Mouse (Mus musculus): ENCODE data around the gene Kank4.
"Not testable (repeated sequence)": the region's sequence is repeated elsewhere in the genome, so short reads cannot be mapped to it uniquely, and the experiment has no call there.

Gene Kank4

DNA sequence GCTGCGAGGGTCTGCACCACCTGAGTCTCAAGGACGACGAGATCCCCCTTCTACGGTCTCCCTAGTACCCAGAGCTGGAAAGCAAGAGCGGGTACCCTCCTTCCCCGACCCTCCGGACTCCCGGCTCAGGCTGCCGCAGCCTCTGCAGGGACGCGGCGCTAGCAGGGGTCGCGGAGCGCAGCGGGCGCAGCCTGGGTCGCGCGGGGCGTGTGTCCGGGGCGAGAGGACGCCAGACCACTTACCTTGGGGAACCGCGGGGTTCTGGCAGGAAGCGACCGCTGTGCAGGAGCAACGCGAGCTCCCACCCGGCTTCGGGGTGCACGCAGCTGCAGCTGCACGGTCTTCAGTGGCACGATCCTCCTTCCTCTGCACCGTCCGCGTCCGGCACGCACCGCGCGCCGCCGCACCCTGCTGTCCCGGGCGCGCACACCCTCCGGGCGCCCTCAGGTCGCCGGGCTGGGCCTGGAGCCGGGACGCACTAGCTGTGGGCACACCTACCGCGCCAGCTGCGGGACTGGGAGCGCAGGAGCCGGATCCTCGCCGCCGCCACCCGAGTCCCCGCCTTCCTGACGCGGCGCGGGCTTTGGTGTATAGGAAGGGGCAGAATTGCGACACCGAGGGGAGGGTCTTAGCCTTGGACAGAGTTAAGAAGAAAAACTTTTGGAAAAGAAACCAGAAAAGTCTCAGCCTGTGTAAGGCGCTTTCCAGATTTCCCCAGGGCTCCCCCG lies at the start of gene Kank4:
TSS of gene Kank4 (minus strand) at position 354 of the 728 bp plus-strand sequence.
- DNase-seq: peak; percentile 71 to 83

DNA sequence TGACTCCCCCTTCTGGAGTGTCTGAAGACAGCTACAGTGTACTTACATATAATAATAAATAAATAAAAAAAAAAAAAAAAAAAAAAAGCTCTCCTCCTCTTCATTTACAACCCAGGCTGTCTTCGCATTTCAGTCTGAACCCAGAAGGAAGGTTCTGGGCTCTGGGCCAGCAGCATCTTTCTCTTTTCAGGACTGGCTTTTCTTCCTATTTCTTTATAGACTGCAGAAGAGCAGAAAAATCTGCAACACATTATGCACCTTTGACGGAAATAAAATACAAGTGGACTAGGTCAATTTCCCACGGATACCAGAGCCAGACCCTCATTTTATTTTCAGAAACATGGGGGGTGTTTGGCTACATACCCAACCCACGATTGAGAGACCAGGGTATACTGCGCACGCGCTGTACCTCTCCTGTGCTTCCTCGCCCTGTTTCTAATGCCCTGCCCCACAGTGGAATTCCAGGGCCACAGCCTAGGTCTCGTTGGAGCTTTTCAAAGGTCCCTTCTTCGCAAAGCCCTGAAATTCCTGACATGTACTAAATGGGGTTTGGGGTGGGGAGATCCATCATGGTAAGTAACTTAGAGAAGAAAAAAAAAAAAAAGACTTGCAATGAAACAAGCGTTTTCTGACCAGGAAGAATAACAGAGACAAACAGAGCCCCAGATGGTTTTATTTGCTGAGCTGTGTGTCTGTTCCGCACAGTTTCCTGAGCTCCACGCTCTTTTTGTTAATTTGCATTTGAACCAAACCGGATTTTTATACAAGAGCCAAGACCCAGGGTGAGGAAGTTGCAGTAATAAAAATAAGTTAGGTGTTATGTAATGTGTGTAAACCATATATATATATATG lies 48.3 kb upstream of the Kank4 start:
- DNase-seq: no peak

DNA sequence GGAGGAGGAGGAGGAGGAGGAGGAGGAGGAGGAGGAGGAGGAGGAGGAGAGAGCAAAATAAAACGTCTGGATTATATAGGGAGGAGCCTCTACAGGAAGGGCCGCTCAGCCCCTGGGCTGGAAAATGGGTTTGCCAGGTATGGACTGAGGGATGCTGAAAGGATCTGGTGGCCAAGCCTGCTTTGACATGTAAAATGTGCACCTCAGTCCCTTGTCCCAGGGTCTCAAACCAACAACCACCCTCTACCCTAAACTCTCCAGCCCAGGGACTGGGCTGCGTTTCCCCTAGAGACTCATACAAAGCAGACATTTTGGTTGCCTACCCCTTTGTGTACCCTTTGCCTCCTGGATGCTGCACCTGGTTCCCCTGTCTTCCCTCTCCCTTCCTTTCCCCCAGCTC lies 47.2 kb upstream of the Kank4 start:
- no peak for DNase-seq

DNA sequence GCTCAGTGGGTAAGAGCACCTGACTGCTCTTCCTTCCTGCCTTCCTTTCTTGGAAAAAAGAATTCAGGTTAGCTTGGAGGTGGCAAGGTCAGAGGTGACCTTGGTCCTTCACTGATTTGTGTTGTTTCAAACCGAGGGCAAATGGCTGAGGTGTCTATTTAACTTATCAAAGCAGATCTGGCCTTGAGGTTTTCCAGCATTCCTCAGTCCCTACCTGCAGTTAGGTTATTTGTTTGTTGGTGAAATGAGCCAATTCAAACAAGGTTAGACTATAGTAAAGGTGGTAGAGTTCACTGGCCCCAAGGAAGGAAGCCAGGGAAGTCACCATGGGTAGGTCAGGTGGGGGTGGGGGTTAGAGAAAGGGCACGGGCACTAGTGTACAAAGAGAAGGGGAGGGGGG lies 46.8 kb upstream of the Kank4 start:
- no peak for DNase-seq

DNA sequence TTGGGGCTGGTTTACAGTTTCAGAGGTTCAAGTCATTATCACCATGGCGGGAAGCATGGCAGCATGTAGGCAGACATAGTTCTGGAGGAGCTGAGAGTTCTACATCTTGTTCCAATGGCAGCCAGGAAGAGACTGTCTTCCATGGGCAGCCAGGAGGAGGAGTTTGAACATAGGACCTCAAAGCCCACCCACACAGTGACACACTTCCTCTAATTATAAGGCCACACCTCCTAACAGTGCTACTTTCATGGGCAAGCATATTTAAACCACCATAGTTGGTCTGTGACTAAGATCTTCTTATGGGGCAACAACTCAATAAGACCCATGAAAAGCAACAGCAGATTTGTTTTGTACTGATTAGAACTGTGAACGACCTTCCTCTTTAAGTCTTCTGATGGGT lies 46.1 kb upstream of the Kank4 start:
- DNase-seq: no peak

DNA sequence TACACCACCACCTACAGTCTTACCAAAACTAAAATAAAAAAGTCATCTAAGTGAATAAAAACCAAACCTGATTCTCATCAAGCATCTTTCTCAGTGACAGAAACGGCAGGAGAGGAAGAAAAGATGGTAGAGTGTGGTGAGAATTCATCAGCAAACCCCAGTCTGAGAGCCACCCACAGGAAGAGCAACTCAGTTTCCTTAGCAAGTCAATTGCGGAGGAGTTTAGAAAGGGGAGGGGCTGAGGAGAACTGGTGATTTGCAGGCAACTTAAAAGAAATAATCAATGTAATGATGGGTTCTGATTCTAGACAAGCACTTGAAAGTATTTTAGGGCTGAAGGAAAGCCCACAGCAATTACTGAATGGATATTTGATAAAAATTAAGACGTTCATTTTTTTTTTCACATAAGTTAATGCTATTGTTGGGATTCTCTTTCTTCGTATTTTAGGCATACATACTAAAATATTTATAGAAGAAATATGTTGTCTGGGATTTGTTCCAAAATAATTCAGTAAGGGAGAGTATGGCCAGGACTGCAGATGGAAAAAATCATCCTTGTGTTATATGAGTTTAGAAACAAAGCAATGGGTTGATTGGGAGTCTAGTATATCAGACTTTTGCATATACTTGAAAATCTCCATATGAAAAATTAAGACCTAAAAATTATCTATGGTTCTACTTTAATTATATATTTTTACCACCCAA lies 41.0 kb upstream of the Kank4 start:
- no peak for DNase-seq

- peak in 1 of 2 experiments; percentile 30 for DNase-seq
Observed at GRCm38 (mm10) chr4:98857037-98857648, 39.8 kb upstream of the Kank4 start.

- no peak for DNase-seq
Observed at GRCm38 (mm10) chr4:98853926-98854325, 36.6 kb upstream of the Kank4 start.

- DNase-seq: not testable (repeated sequence)
Observed at GRCm38 (mm10) chr4:98850485-98850884, 33.1 kb upstream of the Kank4 start.

- DNase-seq: no peak
Observed at GRCm38 (mm10) chr4:98847120-98847885, 30.0 kb upstream of the Kank4 start.

DNA sequence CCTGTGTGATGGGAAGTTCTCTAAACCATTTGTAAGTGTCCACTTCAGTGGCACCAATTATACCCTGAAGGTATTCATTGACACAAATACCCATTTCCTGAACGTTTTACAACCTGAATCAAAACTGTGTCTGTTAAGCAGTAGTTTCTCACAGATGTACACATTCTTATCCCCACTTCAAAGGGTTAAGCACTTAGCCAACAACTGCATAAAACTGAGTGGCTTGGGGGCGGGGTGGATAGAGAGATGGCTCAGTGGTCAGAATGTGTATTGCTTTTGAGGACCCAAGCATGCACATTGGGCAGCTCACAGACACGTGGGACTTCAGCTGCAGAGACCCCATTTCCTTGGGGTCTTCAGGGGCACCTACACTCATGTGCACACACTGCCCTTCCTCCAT lies 29.1 kb upstream of the Kank4 start:
- no peak for DNase-seq

DNA sequence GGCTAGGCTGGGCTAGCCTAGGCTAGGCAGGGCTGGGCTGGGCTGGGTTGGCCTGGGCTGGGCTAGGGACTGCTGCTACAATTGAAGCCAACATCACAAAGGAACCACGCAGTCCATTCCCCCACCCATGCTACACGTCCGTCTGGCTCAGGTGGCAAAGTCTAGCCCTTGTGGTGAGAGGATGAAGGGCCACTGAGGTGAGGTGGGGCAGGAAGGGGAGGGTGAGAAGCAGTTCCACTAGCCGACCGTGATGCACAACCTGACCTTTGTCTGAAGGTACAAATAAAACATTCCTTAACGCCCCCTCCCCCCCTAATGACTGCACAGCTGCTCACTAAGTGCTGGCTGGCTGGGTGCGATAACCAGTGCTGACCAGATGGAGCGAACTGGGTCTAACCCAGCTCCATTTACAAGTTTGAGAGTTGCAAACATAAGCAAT lies 28.4 kb upstream of the Kank4 start:
- no peak for DNase-seq

- DNase-seq: no peak
Observed at GRCm38 (mm10) chr4:98845201-98845600, 27.9 kb upstream of the Kank4 start.

DNA sequence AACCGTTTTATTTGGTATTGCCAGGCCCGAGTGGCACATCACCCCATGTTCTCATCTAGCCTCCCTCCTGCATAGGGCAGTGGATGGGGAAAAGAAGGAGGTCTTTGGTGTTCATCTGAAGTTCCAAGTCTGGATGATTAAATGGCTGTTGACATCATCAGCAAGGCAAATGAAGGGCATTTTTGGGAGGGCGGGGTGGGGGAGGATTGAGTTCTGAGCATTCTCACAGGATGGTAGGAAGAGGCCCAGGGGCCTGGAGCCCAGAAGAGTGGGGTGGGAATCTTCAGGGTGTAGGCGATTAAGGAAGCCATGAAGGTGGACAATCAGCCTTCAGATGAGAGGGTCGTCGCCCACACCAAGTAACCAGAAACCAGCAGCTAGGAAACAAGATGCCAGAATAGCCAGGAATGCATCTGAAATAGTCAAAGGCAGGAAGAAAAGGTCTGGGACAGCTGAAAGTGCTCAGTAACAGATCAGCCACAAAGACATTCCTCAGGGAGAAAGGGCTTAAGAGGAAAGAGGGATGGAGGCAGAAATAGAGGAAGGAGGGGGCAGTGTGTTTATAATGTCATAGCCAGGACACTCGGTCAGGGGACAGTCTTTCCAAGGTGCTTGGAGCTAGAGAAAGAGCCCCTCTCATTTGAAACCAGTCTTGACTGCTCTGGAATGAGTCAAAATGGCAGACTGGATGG lies 26.7 kb upstream of the Kank4 start:
- no peak for DNase-seq

DNA sequence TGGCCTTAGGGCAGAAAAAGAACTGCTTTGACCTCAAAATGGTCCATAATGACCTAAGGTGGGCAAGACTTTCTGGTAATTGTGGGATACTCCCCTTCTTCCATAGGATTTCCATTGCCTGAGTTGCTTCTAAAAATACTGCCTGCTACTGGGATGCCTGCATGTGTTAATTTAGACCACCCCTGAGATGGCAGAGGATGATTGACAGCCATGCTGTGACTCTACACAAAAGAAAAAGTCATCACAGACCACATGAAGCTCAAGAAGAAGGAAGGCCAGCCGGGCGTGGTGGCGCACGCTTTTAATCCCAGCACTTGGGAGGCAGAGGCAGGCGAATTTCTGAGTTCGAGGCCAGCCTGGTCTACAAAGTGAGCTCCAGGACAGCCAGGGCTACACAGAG lies 23.9 kb upstream of the Kank4 start:
- DNase-seq: not testable (repeated sequence)

DNA sequence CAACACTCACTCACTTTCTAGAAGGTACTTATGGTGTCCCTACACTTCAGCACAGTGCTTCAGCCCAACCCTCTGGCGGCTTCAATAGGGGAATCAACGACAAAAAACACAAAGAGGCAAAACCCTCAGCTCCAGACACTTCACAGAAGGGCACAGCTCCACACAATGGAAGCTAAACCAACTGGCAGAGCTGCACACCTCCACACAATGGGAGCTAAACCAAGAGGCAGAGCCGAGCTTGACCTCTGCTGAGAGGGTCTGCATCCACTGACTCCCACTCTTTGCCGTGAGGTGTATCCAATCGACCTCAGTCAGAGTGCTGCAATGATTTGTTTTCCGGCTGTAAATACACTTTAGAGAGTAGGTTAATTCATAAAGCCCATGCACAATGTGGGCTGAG lies 23.2 kb upstream of the Kank4 start:
- DNase-seq: no peak

- DNase-seq: no peak
Observed at GRCm38 (mm10) chr4:98838913-98839312, 21.6 kb upstream of the Kank4 start.

GRCm38 (mm10) chr4:98837715-98838505 lies 20.6 kb upstream of the Kank4 start:
- no peak for DNase-seq

- peak; percentile 35 to 59 for DNase-seq
Observed at GRCm38 (mm10) chr4:98836519-98836918, 19.2 kb upstream of the Kank4 start.

- peak in 1 of 2 experiments; percentile 49 for DNase-seq
Observed at GRCm38 (mm10) chr4:98834782-98835181, 17.4 kb upstream of the Kank4 start.

DNA sequence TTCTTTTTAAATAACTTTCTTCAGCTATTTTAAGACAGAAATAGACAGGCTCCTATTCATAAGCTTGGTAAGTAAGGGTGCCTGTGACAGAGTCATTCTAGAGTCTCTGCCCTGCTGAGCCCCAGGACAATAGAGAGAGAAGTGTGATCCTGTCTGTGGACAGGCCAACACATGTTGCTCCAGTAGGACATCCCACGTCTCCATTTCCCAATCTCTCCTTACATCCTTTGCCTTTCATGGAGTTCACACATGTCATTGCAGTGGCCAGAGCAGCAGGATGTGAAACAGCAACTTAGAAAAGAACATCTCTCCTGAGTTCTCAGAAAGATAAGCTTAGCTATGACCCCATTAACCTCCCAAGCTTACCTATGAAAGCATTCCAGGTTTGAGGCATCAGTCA lies 14.4 kb upstream of the Kank4 start:
- no peak for DNase-seq

All from lung, postnatal 4 days (tissue).